Mouse (Mus musculus) liver, adult 2 months (tissue): ENCODE results near the gene Prdx5. TPM values are rescaled to one million over a fixed set of nuclear protein-coding genes. Genes with fewer than 3 reads are reported as not detected.
A peak's percentile ranks its signal among the peaks of the same experiment; 100 is the strongest.
"Not testable (repeated sequence)": the region's sequence is repeated elsewhere in the genome, so short reads cannot be mapped to it uniquely, and the experiment has no call there.

Experiments used
- DNase-seq: peaks from one replicate; pipeline ENCODE4 v3.0.0-alpha.2; 2011; ENCODE audit warnings: low read depth, low spot score; ENCODE audit errors: extremely low read depth
- H3K27ac ChIP-seq: fragments of 200-500 bp; replicated peaks from 2 replicates; pipeline ENCODE4 v1.5.1; 2012; ENCODE audit warnings: low read depth, mild to moderate bottlenecking, control low read depth, inconsistent platforms, low read length; ENCODE audit not compliant: insufficient read depth
- H3K27me3 ChIP-seq: fragments of 200-500 bp; 2 replicates; pipeline ENCODE4 v1.6.1; 2012; ENCODE audit warnings: mild to moderate bottlenecking, moderate library complexity, low read length, inconsistent platforms; ENCODE audit not compliant: control insufficient read depth, insufficient read depth
- H3K36me3 ChIP-seq: fragments of 200-500 bp; 2 replicates; pipeline ENCODE4 v1.6.1; 2012; ENCODE audit warnings: low read length, inconsistent platforms; ENCODE audit not compliant: control insufficient read depth, insufficient read depth
- H3K4me1 ChIP-seq: fragments of 200-500 bp; 2 replicates; pipeline ENCODE4 v1.6.1; 2011; ENCODE audit warnings: low read length; ENCODE audit not compliant: control insufficient read depth, insufficient read depth
- H3K4me3 ChIP-seq: fragments of 200-500 bp; 2 replicates; pipeline ENCODE4 v1.5.1; 2011; ENCODE audit warnings: low read depth, mild to moderate bottlenecking, control low read depth, low read length, moderate library complexity; ENCODE audit not compliant: insufficient read depth
- H3K79me2 ChIP-seq: fragments of 200-500 bp; 2 replicates; pipeline ENCODE4 v1.6.1; 2012; ENCODE audit warnings: inconsistent platforms, mild to moderate bottlenecking, low read length, moderate library complexity; ENCODE audit not compliant: control insufficient read depth, insufficient read depth
- H3K9ac ChIP-seq: fragments of 200-500 bp; 2 replicates; pipeline ENCODE4 v1.6.1; 2012; ENCODE audit warnings: low read depth, mild to moderate bottlenecking, control low read depth, inconsistent platforms, low read length
- CTCF ChIP-seq: fragments of 200-500 bp; IDR thresholded peaks from 2 replicates; pipeline ENCODE4 v1.5.1; 2011; ENCODE audit warnings: low read depth, low read length, control low read depth
- POLR2A ChIP-seq: fragments of 200-500 bp; IDR thresholded peaks from 2 replicates; pipeline ENCODE4 v1.6.1; 2011; ENCODE audit warnings: low read length, control low read depth; ENCODE audit not compliant: insufficient read depth; ENCODE audit errors: extremely low read depth
- WGBS: fragments of 180-500 bp; shearing (Covaris S2); methylation state at CpG from one replicate; pipeline ENCODE4 v1.1.7; 2018; 5-methylcytosine and 5-hydroxymethylcytosine counted together
- polyA plus RNA-seq: library from polyadenylated mRNA; depleted of rRNA; stranded (reverse); fragments of >200 nt; gene quantifications from 2 replicates; pipeline ENCODE4 v1.2.3, GENCODE M21; 2012
- total RNA-seq: library from RNA; depleted of rRNA; stranded (reverse); fragments of >200 nt; gene quantifications from 2 replicates; pipeline ENCODE4 v1.2.3, GENCODE M21; 2014

Prdx5 gene
- total and polyA plus RNA-seq, 2 experiments = 364 to 615 TPM

- H3K9ac ChIP-seq = no peak overlapping the region
- peaks cover 18% of the 10 kb centered on the region for H3K4me1 ChIP-seq
- no peak overlapping the region for H3K27ac ChIP-seq
- no peak for DNase-seq
- H3K79me2 ChIP-seq = no peaks in the 10 kb centered on the region
- H3K36me3 ChIP-seq = peaks cover 8% of the 10 kb centered on the region; the same call in 1 of the 2 replicates
- no peaks in the 10 kb centered on the region for H3K27me3 ChIP-seq
- WGBS = 53% methylated on average over 3 of the region's 3 CpGs
- TF ChIP-seq CTCF = no peak
- no peak for TF ChIP-seq POLR2A
- H3K4me3 ChIP-seq = no peak overlapping the region
Measured at GRCm38 (mm10) chr19:6906199-6906598, 3.7 kb downstream of the Prdx5 start.

GRCm38 (mm10) chr19:6905498-6906159 lies 4.3 kb downstream of the Prdx5 start:
- TF ChIP-seq POLR2A = no peak
- no peak for TF ChIP-seq CTCF
- DNase-seq = peak; percentile 38
- H3K79me2 ChIP-seq = no peaks in the 10 kb centered on the region
- WGBS = 90% methylated on average over 11 of the region's 11 CpGs
- H3K9ac ChIP-seq = no peak overlapping the region
- H3K27ac ChIP-seq = peak overlapping the region; percentile 43
- H3K36me3 ChIP-seq = peaks cover 8% of the 10 kb centered on the region; the same call in 1 of the 2 replicates
- H3K27me3 ChIP-seq = no peaks in the 10 kb centered on the region
- no peak overlapping the region for H3K4me3 ChIP-seq
- H3K4me1 ChIP-seq = peaks cover 18% of the 10 kb centered on the region

- Histone ChIP-seq H3K27ac (peak overlapping the region; percentile 43), H3K9ac (no peak overlapping the region), H3K4me1 (peaks cover 18% of the 10 kb centered on the region), H3K36me3 (peaks cover 8% of the 10 kb centered on the region; the same call in 1 of the 2 replicates), H3K4me3 (no peak overlapping the region), H3K27me3 (no peaks in the 10 kb centered on the region), H3K79me2 (no peaks in the 10 kb centered on the region)
- DNase-seq = peak; percentile 67
- no peak for TF ChIP-seq CTCF
- WGBS = 23% methylated on average over 2 of the region's 2 CpGs
Measured at GRCm38 (mm10) chr19:6904846-6905245, 5.1 kb downstream of the Prdx5 start.

GRCm38 (mm10) chr19:6903031-6903430 lies 6.9 kb downstream of the Prdx5 start:
- H3K79me2 ChIP-seq = no peaks in the 10 kb centered on the region
- no peak for TF ChIP-seq CTCF
- TF ChIP-seq POLR2A = no peak
- 88% methylated on average over 1 of the region's 1 CpGs for WGBS
- H3K4me1 ChIP-seq = peaks cover 18% of the 10 kb centered on the region
- no peak overlapping the region for H3K27ac ChIP-seq
- peaks cover 8% of the 10 kb centered on the region; the same call in 1 of the 2 replicates for H3K36me3 ChIP-seq
- no peak overlapping the region for H3K4me3 ChIP-seq
- no peaks in the 10 kb centered on the region for H3K27me3 ChIP-seq
- no peak for DNase-seq
- no peak overlapping the region for H3K9ac ChIP-seq

GRCm38 (mm10) chr19:6899641-6900040 lies 10.3 kb downstream of the Prdx5 start:
- WGBS = 74% methylated on average over 4 of the region's 4 CpGs
- H3K9ac ChIP-seq = no peak overlapping the region
- peak; percentile 31 for DNase-seq
- H3K27me3 ChIP-seq = no peaks in the 10 kb centered on the region
- no peak overlapping the region for H3K4me3 ChIP-seq
- no peaks in the 10 kb centered on the region for H3K36me3 ChIP-seq
- H3K27ac ChIP-seq = no peak overlapping the region
- H3K79me2 ChIP-seq = no peaks in the 10 kb centered on the region
- 0 out of 2 replicates have a peak, but pooled peaks cover 3% of the 10 kb centered on the region for H3K4me1 ChIP-seq
- TF ChIP-seq POLR2A = no peak
- TF ChIP-seq CTCF = no peak

- DNase-seq, H3K4me1 ChIP-seq, H3K27me3 ChIP-seq, H3K4me3 ChIP-seq, H3K36me3 ChIP-seq, H3K27ac ChIP-seq, H3K9ac ChIP-seq, H3K79me2 ChIP-seq: not testable (repeated sequence)
- 71% methylated on average over 18 of the region's 18 CpGs for WGBS
Measured at GRCm38 (mm10) chr19:6895608-6896305, 14.1 kb downstream of the Prdx5 start.
